Mouse (Mus musculus) brain, embryonic 14.5 days (tissue): ENCODE results near the gene Ccdc85a. TPM values are rescaled to one million over a fixed set of nuclear protein-coding genes. Genes with fewer than 3 reads are reported as not detected.
"Not testable (repeated sequence)": the region's sequence is repeated elsewhere in the genome, so short reads cannot be mapped to it uniquely, and the experiment has no call there.

Experiments
- DNase-seq: peaks from one replicate; pipeline ENCODE4 v3.0.0-alpha.2; 2011; ENCODE audit warnings: low read depth
- CTCF ChIP-seq: fragments of 200-500 bp; IDR thresholded peaks from 2 replicates; pipeline ENCODE4 v1.5.1; 2012; ENCODE audit warnings: inconsistent platforms, mild to moderate bottlenecking, moderate library complexity, borderline replicate concordance; ENCODE audit not compliant: insufficient read depth, insufficient read length; ENCODE audit errors: extremely low read depth
- POLR2A ChIP-seq: fragments of 200-500 bp; IDR thresholded peaks from 2 replicates; pipeline ENCODE4 v1.6.1; 2012; ENCODE audit warnings: mild to moderate bottlenecking, inconsistent platforms, borderline replicate concordance; ENCODE audit not compliant: poor library complexity, insufficient read depth, insufficient read length, severe bottlenecking; ENCODE audit errors: extremely low read depth
- polyA plus RNA-seq: library from polyadenylated mRNA; depleted of rRNA; stranded (reverse); fragments of >200 nt; gene quantifications from 2 replicates; pipeline ENCODE4 v1.2.3, GENCODE M21; 2012; rRNA removed

The Ccdc85a gene
- polyA plus RNA-seq, 1 experiment, result 18.0 TPM

GRCm38 (mm10) chr11:28375891-28376290 is 208.2 kb downstream of the Ccdc85a start:
- DNase-seq, result no peak

DNA sequence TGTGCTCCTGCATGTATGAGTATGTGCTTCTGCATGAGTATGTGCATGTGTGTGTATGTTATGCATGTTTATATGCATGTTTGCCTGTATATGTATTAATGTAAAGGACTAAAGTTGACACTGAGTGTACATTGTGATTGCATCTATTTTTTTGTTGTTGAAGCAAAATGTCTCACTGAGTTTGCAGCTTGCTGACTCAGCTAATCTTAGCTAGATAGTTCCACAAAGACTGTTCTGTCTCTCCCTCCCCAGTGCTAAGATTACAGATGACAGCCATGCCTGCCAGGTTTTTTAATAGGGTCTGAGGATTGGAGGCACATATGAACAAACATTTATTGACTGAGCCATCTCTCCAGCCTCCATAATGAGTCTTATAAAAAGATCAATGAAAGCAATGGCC is 209.5 kb downstream of the Ccdc85a start:
- peak; percentile 7 for DNase-seq
- TF ChIP-seq CTCF, result no peak
- TF ChIP-seq POLR2A, result no peak

More at GRCm38 (mm10) chr11:28375891-28376290, 208.2 kb downstream of the Ccdc85a start:
- TF ChIP-seq CTCF (no peak), POLR2A (no peak)

DNA sequence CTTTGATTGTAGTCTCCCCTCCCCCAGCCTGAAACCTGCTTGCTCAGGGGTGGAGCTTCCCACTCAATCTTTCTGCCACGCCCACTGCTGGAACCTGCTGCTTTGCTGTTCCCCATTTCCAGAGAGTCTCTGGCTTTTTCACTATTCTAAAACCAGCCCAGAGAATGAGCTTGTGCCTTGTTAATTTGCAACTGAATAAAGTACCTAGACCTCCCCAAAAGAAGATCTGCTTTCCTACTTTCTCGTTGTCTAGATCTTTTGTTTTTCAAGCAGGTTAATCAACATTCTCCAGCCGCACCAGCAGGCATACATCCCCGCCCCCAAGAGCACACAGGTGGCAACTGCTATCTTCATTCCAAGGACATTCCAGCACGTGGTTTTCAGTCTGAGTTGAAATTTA is 212.7 kb downstream of the Ccdc85a start:
- not testable (repeated sequence) for DNase-seq

GRCm38 (mm10) chr11:28365929-28366244 is 218.2 kb downstream of the Ccdc85a start:
- TF ChIP-seq CTCF (no peak), POLR2A (no peak)
- no peak for DNase-seq

- DNase-seq, result peak; percentile 96
- TF ChIP-seq POLR2A (no peak), CTCF (no peak)
Measured at GRCm38 (mm10) chr11:28365209-28365928, 218.8 kb downstream of the Ccdc85a start.

- no peak for DNase-seq
- no peak for TF ChIP-seq CTCF
- no peak for TF ChIP-seq POLR2A
Measured at GRCm38 (mm10) chr11:28343465-28343864, 240.7 kb downstream of the Ccdc85a start.

DNA sequence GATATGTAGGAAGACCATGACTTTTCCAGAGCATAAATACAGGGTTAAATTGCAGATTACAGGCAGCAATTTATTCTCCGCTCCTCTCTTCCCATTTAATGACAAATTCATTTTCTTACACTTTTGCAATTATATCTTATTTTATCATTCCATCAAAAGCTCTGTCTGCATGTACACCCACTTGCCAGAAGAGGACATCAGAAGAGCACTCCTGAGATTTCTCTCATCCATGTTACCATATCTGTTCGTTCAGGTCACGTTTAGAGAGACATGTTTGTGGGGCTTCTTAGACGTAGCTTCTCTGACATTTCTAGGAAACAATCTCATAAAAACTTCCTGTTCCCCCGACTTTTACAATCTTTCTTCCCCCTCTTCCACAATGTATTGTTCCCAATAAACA is 242.2 kb downstream of the Ccdc85a start:
- no peak for DNase-seq
- TF ChIP-seq POLR2A (no peak), CTCF (no peak)

GRCm38 (mm10) chr11:28339224-28340150 is 244.6 kb downstream of the Ccdc85a start, which contains the start of gene Gm6685:
Gene Gm6685 (minus strand): TSS chr11:28339867.
- not testable (repeated sequence) for DNase-seq

Other genes with a start within 250 kb of the Ccdc85a start
- 0.16 and 0.29 TPM in 2 replicates for gene Gm6685, start 244.5 kb downstream of the Ccdc85a start, polyA plus RNA-seq